Mouse (Mus musculus) embryonic fibroblast, embryonic 13.5 days (primary cell): ENCODE results near the gene Ccdc162.

Experiments used
- CTCF ChIP-seq: IDR thresholded peaks from 2 replicates; pipeline ENCODE4 v1.5.1; 2011; ENCODE audit warnings: mild to moderate bottlenecking, control low read depth, low read length, moderate library complexity, borderline replicate concordance; ENCODE audit not compliant: insufficient read depth
- POLR2A ChIP-seq: IDR thresholded peaks from 2 replicates; pipeline ENCODE4 v1.6.1; 2011; ENCODE audit warnings: low read depth, mild to moderate bottlenecking, control low read depth, low read length, moderate library complexity

GRCm38 (mm10) chr10:41611941-41612340 is 104.5 kb downstream of the Ccdc162 start:
- TF ChIP-seq CTCF (no peak), POLR2A (no peak)
